Mouse (Mus musculus): ENCODE measurements around the gene 1700016D06Rik. TPM values are rescaled to one million over a fixed set of nuclear protein-coding genes. Genes with fewer than 3 reads are reported as not detected.
"Not testable (repeated sequence)": the region's sequence is repeated elsewhere in the genome, so short reads cannot be mapped to it uniquely, and the experiment has no call there.

1700016D06Rik gene
- polyA plus RNA-seq, 1 experiment from 2014 or later = 0.32 TPM

DNA sequence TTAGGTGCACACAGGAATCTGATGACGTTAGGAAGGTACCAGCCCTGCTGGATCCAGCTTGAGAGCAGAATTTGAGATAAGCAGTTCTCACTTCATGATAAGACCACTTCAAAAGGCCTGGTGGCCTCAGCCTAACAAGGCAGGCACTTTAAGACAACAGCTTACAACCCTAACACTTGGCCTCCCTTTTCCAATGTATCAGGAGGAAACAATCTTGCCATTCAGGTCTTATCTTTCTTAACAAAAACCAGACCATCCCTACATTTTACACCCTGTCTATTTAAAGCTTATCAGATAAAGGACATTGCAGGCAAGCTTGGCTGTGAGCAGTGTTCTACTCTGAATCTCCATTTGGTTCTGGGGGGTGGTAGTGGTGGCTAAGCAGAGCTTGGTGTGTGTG lies 8.4 kb downstream of the 1700016D06Rik start:
- H3K27ac ChIP-seq (ENCODE audit: low read length) = no peak overlapping the region
- no peak overlapping the region for H3K4me2 ChIP-seq (ENCODE audit: low read length)
- no peak for ATAC-seq
- 86% methylated on average over 1 of the region's 1 CpGs for WGBS
- no peak overlapping the region for H3K4me3 ChIP-seq (replicated peaks; ENCODE audit: low read length)
- no peaks in the 10 kb centered on the region for H3K36me3 ChIP-seq (ENCODE audit: control insufficient read depth, insufficient read depth)
- H3K4me1 ChIP-seq (replicated peaks; ENCODE audit: control insufficient read depth, insufficient read depth, low read length) = no peaks in the 10 kb centered on the region
- H3K27me3 ChIP-seq (replicated peaks; ENCODE audit: control insufficient read depth, insufficient read depth, low read length) = no peaks in the 10 kb centered on the region
- H3K9ac ChIP-seq (replicated peaks; ENCODE audit: low read depth, low read length) = no peak overlapping the region
- H3K9me3 ChIP-seq (ENCODE audit: control insufficient read depth, low read length) = no peaks in the 10 kb centered on the region

DNA sequence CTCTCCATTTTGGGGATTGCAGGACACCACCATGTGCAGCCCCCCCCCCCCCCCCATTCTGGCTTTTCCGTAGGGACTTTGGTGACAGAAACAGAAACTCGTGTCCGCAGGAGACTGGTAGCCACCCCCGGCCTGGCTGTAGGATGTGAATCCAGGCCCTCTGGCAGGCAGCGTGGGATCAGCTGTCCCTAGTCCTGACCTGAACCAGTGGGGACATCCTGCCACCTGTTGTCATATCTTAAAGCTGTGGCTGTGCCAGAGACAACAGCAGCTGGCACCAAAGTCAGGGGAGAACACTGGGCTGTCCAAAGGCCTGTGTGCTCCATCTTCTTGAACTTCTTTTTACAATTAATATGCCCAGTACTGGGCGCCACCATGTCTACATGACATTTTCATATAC lies 9.1 kb downstream of the 1700016D06Rik start:
- no peak for ATAC-seq
- H3K36me3 ChIP-seq (ENCODE audit: control insufficient read depth, insufficient read depth) = no peaks in the 10 kb centered on the region
- no peaks in the 10 kb centered on the region for H3K9me3 ChIP-seq (ENCODE audit: control insufficient read depth, low read length)
- WGBS = 91% methylated on average over 6 of the region's 6 CpGs
- no peak overlapping the region for H3K27ac ChIP-seq (ENCODE audit: low read length)
- no peaks in the 10 kb centered on the region for H3K4me1 ChIP-seq (replicated peaks; ENCODE audit: control insufficient read depth, insufficient read depth, low read length)
- H3K9ac ChIP-seq (replicated peaks; ENCODE audit: low read depth, low read length) = no peak overlapping the region
- H3K27me3 ChIP-seq (replicated peaks; ENCODE audit: control insufficient read depth, insufficient read depth, low read length) = no peaks in the 10 kb centered on the region
- H3K4me3 ChIP-seq (replicated peaks; ENCODE audit: low read length) = no peak overlapping the region
- no peak overlapping the region for H3K4me2 ChIP-seq (ENCODE audit: low read length)

DNA sequence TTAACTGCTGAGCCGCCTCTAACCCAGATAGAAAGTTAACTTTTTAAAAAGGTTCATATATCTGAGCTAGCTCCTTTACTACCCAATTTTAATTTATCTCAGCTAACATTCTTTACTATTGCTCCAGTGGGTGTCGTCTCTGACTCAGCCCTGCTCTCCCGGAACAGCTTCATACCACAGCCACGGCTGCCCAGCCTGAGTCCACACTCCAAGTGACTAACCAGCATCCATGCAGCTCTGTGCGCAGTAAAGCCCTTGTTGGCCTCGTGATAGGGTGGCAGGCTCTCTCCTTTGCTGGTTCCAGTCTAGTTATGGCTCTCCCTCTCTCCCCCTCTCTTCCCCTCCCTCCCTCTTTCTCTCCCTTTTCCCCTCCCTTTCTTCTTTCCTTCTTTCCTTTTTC lies 9.6 kb downstream of the 1700016D06Rik start:
- no peak overlapping the region for H3K9ac ChIP-seq (replicated peaks; ENCODE audit: low read depth, low read length)
- H3K36me3 ChIP-seq (ENCODE audit: control insufficient read depth, insufficient read depth) = no peaks in the 10 kb centered on the region
- H3K4me1 ChIP-seq (replicated peaks; ENCODE audit: control insufficient read depth, insufficient read depth, low read length) = no peaks in the 10 kb centered on the region
- 91% methylated on average over 6 of the region's 6 CpGs for WGBS
- no peak for ATAC-seq
- H3K9me3 ChIP-seq (ENCODE audit: control insufficient read depth, low read length) = no peaks in the 10 kb centered on the region
- no peaks in the 10 kb centered on the region for H3K27me3 ChIP-seq (replicated peaks; ENCODE audit: control insufficient read depth, insufficient read depth, low read length)
- no peak overlapping the region for H3K4me3 ChIP-seq (replicated peaks; ENCODE audit: low read length)
- H3K4me2 ChIP-seq (ENCODE audit: low read length) = no peak overlapping the region
- no peak overlapping the region for H3K27ac ChIP-seq (ENCODE audit: low read length)

DNA sequence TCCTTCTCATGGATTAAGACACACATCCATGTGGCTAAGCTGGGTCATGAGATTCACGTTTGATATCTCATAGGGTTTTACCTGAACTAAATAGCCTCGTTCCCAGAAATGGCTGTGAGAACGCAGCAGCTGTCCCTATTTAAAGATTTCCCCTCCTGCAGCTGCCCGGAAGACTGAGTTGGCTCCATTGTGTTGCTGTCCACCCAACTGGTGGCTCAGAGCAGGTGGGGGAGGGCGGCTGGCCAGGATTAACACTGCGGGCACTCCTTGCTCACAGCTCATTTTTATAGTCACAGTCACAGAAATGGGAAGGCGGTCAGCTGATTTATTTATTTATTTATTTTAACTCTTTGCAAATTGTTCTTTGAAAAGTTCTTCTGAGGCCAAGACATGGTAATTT lies 10.9 kb downstream of the 1700016D06Rik start:
- Histone ChIP-seq H3K9ac (replicated peaks; ENCODE audit: low read depth, low read length) (no peak overlapping the region), H3K36me3 (ENCODE audit: control insufficient read depth, insufficient read depth) (no peaks in the 10 kb centered on the region), H3K27ac (ENCODE audit: low read length) (no peak overlapping the region), H3K9me3 (ENCODE audit: control insufficient read depth, low read length) (no peaks in the 10 kb centered on the region), H3K27me3 (replicated peaks; ENCODE audit: control insufficient read depth, insufficient read depth, low read length) (no peaks in the 10 kb centered on the region), H3K4me3 (replicated peaks; ENCODE audit: low read length) (no peak overlapping the region), H3K4me2 (ENCODE audit: low read length) (no peak overlapping the region), H3K4me1 (replicated peaks; ENCODE audit: control insufficient read depth, insufficient read depth, low read length) (no peaks in the 10 kb centered on the region)
- 41% methylated on average over 7 of the region's 7 CpGs for WGBS
- no peak for ATAC-seq

DNA sequence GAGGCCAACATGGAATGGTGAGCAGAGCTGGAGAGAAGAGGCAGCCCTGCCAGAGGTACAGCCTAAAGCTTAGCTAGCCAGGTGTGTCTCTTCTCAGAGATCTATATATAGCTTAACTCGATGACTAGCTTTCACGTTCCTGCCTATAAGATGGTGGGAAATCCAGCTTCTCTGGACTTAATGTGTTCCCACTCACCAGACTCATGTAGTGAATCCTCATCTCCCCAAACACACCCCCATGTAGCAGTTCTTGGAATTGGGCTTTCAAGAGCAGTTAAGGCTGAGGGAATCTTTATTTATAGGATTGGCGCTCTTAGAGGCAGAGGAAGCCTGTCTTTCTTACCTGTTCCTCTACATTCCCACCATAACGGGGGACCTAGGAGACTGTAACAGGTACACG lies 13.6 kb downstream of the 1700016D06Rik start:
- Histone ChIP-seq H3K27ac (ENCODE audit: low read length) (no peak overlapping the region), H3K36me3 (ENCODE audit: control insufficient read depth, insufficient read depth) (no peaks in the 10 kb centered on the region), H3K4me1 (replicated peaks; ENCODE audit: control insufficient read depth, insufficient read depth, low read length) (no peaks in the 10 kb centered on the region), H3K4me3 (replicated peaks; ENCODE audit: low read length) (no peak overlapping the region), H3K4me2 (ENCODE audit: low read length) (no peak overlapping the region), H3K9me3 (ENCODE audit: control insufficient read depth, low read length) (no peaks in the 10 kb centered on the region), H3K9ac (replicated peaks; ENCODE audit: low read depth, low read length) (no peak overlapping the region), H3K27me3 (replicated peaks; ENCODE audit: control insufficient read depth, insufficient read depth, low read length) (no peaks in the 10 kb centered on the region)
- ATAC-seq = no peak
- 92% methylated on average over 5 of the region's 5 CpGs for WGBS

DNA sequence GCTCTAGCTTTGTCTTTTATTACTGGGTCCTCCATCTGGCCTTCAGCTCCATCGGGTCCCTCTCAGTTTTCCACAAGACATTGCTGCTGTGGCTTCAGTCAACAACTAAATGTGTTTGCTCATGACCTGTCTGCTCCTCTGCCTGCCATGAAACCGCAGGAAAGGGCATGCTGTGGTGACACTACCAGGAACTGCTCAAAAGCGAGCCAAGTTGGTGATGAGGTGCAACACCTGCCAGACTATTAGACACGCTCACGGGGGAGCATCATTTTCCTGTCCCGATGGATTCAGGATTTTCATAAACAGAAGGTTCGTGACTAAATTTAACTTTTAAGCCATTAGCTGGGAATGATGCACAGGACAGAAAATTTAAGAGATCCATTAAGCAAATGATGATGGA lies 16.3 kb downstream of the 1700016D06Rik start:
- no peaks in the 10 kb centered on the region for H3K27me3 ChIP-seq (replicated peaks; ENCODE audit: control insufficient read depth, insufficient read depth, low read length)
- no peaks in the 10 kb centered on the region for H3K36me3 ChIP-seq (ENCODE audit: control insufficient read depth, insufficient read depth)
- ATAC-seq = no peak
- no peak overlapping the region for H3K27ac ChIP-seq (ENCODE audit: low read length)
- H3K4me1 ChIP-seq (replicated peaks; ENCODE audit: control insufficient read depth, insufficient read depth, low read length) = no peaks in the 10 kb centered on the region
- no peak overlapping the region for H3K9ac ChIP-seq (replicated peaks; ENCODE audit: low read depth, low read length)
- 92% methylated on average over 7 of the region's 7 CpGs for WGBS
- no peak overlapping the region for H3K4me2 ChIP-seq (ENCODE audit: low read length)
- no peaks in the 10 kb centered on the region for H3K9me3 ChIP-seq (ENCODE audit: control insufficient read depth, low read length)
- H3K4me3 ChIP-seq (replicated peaks; ENCODE audit: low read length) = no peak overlapping the region

GRCm38 (mm10) chr8:11668308-11668707 lies 32.6 kb downstream of the 1700016D06Rik start:
- Histone ChIP-seq H3K36me3 (ENCODE audit: control insufficient read depth, insufficient read depth) (no peaks in the 10 kb centered on the region), H3K27me3 (replicated peaks; ENCODE audit: control insufficient read depth, insufficient read depth, low read length) (no peaks in the 10 kb centered on the region), H3K9ac (replicated peaks; ENCODE audit: low read depth, low read length) (no peak overlapping the region), H3K4me3 (replicated peaks; ENCODE audit: low read length) (no peak overlapping the region), H3K27ac (ENCODE audit: low read length) (no peak overlapping the region), H3K9me3 (ENCODE audit: control insufficient read depth, low read length) (no peaks in the 10 kb centered on the region), H3K4me2 (ENCODE audit: low read length) (no peak overlapping the region), H3K4me1 (replicated peaks; ENCODE audit: control insufficient read depth, insufficient read depth, low read length) (no peaks in the 10 kb centered on the region)
- ATAC-seq = no peak
- WGBS = 78% methylated on average over 2 of the region's 2 CpGs

DNA sequence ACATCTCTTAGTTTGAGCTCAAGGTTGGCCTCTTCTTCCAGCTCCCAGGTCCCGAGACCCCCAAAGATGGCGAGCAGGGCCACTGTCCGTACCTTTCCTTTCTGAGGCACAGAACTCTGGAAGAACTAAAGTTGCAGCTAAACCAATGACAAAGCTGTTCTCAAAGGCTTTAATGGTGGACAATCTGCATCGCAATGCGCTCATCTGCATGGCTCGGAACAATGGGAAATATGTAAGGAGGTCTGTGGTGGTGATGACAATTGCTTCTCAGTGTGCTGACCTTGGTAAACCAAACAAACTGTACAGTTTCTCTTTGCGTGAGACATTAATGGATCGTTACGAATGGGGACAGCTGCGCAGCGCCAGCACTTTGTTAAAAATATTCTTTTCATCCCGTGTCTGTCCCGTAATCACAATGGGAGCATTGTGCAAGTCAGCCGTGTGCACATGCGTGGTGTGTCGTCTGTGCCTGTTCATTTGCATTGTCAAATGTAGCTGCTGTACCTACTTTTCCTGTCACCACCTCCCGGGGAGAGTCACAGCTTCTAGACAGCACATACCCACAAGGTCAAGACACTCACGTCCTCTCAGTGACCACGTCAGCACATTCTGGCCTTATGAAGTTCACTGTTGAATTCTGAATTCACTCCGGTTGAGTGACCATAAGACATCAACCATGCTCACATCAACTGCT lies 34.7 kb downstream of the 1700016D06Rik start:
- not testable (repeated sequence) for H3K9me3 ChIP-seq (ENCODE audit: control insufficient read depth, low read length); H3K9ac ChIP-seq (replicated peaks; ENCODE audit: low read depth, low read length); H3K27me3 ChIP-seq (replicated peaks; ENCODE audit: control insufficient read depth, insufficient read depth, low read length); H3K36me3 ChIP-seq (ENCODE audit: control insufficient read depth, insufficient read depth); H3K4me2 ChIP-seq (ENCODE audit: low read length); H3K27ac ChIP-seq (ENCODE audit: low read length); H3K4me1 ChIP-seq (replicated peaks; ENCODE audit: control insufficient read depth, insufficient read depth, low read length); H3K4me3 ChIP-seq (replicated peaks; ENCODE audit: low read length)
- WGBS = 64% methylated on average over 20 of the region's 20 CpGs
- ATAC-seq = peak; percentile 65; the same call in 1 of the 2 replicates

GRCm38 (mm10) chr8:11661969-11662368 lies 38.9 kb downstream of the 1700016D06Rik start:
- no peaks in the 10 kb centered on the region for H3K9me3 ChIP-seq (ENCODE audit: control insufficient read depth, low read length)
- H3K27me3 ChIP-seq (replicated peaks; ENCODE audit: control insufficient read depth, insufficient read depth, low read length) = no peaks in the 10 kb centered on the region
- H3K9ac ChIP-seq (replicated peaks; ENCODE audit: low read depth, low read length) = no peak overlapping the region
- H3K27ac ChIP-seq (ENCODE audit: low read length) = no peak overlapping the region
- 68% methylated on average over 3 of the region's 3 CpGs for WGBS
- no peak overlapping the region for H3K4me2 ChIP-seq (ENCODE audit: low read length)
- no peak overlapping the region for H3K4me3 ChIP-seq (replicated peaks; ENCODE audit: low read length)
- peak; percentile 63; the same call in 1 of the 2 replicates for ATAC-seq
- H3K4me1 ChIP-seq (replicated peaks; ENCODE audit: control insufficient read depth, insufficient read depth, low read length) = no peaks in the 10 kb centered on the region
- no peaks in the 10 kb centered on the region for H3K36me3 ChIP-seq (ENCODE audit: control insufficient read depth, insufficient read depth)

GRCm38 (mm10) chr8:11650021-11650420 lies 50.8 kb downstream of the 1700016D06Rik start:
- Histone ChIP-seq H3K4me2 (ENCODE audit: low read length) (no peak overlapping the region), H3K9me3 (ENCODE audit: control insufficient read depth, low read length) (no peaks in the 10 kb centered on the region), H3K27me3 (replicated peaks; ENCODE audit: control insufficient read depth, insufficient read depth, low read length) (no peaks in the 10 kb centered on the region), H3K4me1 (replicated peaks; ENCODE audit: control insufficient read depth, insufficient read depth, low read length) (no peaks in the 10 kb centered on the region), H3K9ac (replicated peaks; ENCODE audit: low read depth, low read length) (no peak overlapping the region), H3K36me3 (ENCODE audit: control insufficient read depth, insufficient read depth) (no peaks in the 10 kb centered on the region), H3K4me3 (replicated peaks; ENCODE audit: low read length) (no peak overlapping the region), H3K27ac (ENCODE audit: low read length) (no peak overlapping the region)
- 92% methylated on average over 5 of the region's 5 CpGs for WGBS
- ATAC-seq = no peak
